Mouse (Mus musculus) brown adipose tissue, adult 24 weeks (tissue): ENCODE results near the gene 3110009E18Rik. TPM values are rescaled to one million over a fixed set of nuclear protein-coding genes. Genes with fewer than 3 reads are reported as not detected.

Source experiments
- H3K27ac ChIP-seq: fragments of 200-500 bp; replicated peaks from 2 replicates; pipeline ENCODE4 v1.5.1; 2012; ENCODE audit warnings: low read depth, mild to moderate bottlenecking, low read length
- H3K4me1 ChIP-seq: fragments of 200-500 bp; 2 replicates; pipeline ENCODE4 v1.6.1; 2012; ENCODE audit warnings: low read length, mixed read lengths; ENCODE audit not compliant: control insufficient read depth, insufficient read depth, insufficient read length
- H3K4me3 ChIP-seq: fragments of 200-500 bp; 2 replicates; pipeline ENCODE4 v1.5.1; 2012; ENCODE audit warnings: low read depth, mild to moderate bottlenecking, low read length, moderate library complexity; ENCODE audit not compliant: insufficient read depth
- polyA plus RNA-seq: library from polyadenylated mRNA; stranded (reverse); fragments of >200 nt; gene quantifications from 2 replicates; pipeline ENCODE4 v1.2.4, GENCODE M21; 2012; ENCODE audit not compliant: missing spikeins, insufficient read depth, insufficient read length

Gene 3110009E18Rik
- polyA plus RNA-seq, 1 experiment: 3.3 TPM

DNA sequence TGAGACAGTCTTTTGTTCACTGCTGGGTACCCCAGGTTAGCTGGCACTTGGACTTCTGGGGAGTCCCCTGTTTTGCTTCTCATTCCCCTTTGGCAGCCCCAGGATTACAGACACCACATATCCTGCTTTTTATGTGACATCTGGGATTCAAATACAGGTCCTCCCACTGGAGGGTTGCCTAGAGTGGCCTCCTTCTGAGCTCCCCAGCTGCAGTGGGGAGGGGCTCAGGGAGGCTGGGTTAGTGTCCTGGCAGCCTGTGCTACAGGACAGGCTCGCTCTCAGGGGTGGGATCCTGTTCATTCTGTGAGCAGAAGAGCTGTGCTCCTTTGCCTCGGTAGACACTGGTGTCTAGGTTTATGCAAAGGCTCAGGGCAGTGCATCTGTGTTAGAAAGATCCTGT lies 100.3 kb downstream of the 3110009E18Rik start:
- Histone ChIP-seq H3K27ac (no peak overlapping the region), H3K4me3 (no peak overlapping the region), H3K4me1 (no peaks in the 10 kb centered on the region)

GRCm38 (mm10) chr1:120223613-120224012 lies 102.6 kb downstream of the 3110009E18Rik start:
- no peak overlapping the region for H3K4me3 ChIP-seq
- H3K27ac ChIP-seq: no peak overlapping the region

GRCm38 (mm10) chr1:120229723-120230471 lies 108.9 kb downstream of the 3110009E18Rik start:
- H3K27ac ChIP-seq: no peak overlapping the region
- H3K4me1 ChIP-seq: no peaks in the 10 kb centered on the region
- no peak overlapping the region for H3K4me3 ChIP-seq

More at GRCm38 (mm10) chr1:120223613-120224012, 102.6 kb downstream of the 3110009E18Rik start:
- H3K4me1 ChIP-seq: no peaks in the 10 kb centered on the region

GRCm38 (mm10) chr1:120231334-120231733 lies 110.3 kb downstream of the 3110009E18Rik start:
- Histone ChIP-seq H3K4me1 (no peaks in the 10 kb centered on the region), H3K4me3 (no peak overlapping the region), H3K27ac (no peak overlapping the region)

DNA sequence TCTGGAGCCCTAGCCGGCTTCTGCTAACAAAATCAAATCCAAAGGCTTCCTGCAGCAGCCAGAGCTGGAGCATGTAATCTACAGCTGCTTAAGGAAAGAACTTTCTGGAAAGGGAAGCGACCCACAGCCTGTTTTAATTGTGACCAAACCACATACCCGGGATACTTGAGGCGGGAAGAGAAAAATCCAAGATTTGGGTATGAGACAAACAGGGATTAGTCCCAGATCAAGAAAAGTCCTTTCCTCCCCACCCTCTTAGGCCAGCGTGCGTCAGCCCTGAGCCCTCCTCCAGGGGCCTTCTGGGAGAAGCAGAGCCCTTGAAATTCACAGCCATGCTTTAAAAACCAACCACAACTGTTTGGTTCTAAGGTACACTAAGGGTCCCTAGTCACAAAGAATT lies 111.2 kb downstream of the 3110009E18Rik start:
- H3K27ac ChIP-seq: no peak overlapping the region

GRCm38 (mm10) chr1:120235631-120236215 lies 114.7 kb downstream of the 3110009E18Rik start:
- H3K4me3 ChIP-seq: no peak overlapping the region
- no peaks in the 10 kb centered on the region for H3K4me1 ChIP-seq
- H3K27ac ChIP-seq: no peak overlapping the region

More for the DNA sequence above, 111.2 kb downstream of the 3110009E18Rik start:
- Histone ChIP-seq H3K4me1 (no peaks in the 10 kb centered on the region), H3K4me3 (no peak overlapping the region)

DNA sequence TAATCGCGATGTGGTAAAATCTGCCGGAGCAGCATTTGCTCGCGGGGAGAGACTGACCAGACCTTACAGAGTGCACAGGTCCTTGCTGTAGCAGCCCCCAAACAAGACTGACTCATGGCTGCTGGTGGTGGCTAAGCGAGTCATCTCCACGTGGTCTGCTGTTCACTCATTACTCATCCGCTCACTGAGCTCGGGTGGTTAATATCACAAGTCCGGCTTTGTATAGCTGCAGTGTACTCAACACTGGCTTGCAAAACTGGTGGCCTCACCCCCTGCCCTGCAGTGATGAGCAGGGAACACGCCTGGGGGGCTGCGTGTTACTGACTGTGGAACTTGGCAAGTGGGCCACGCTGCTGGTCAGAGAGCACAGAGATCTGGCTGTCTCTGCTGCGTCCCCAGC lies 115.4 kb downstream of the 3110009E18Rik start:
- Histone ChIP-seq H3K4me1 (no peaks in the 10 kb centered on the region), H3K4me3 (no peak overlapping the region), H3K27ac (no peak overlapping the region)

DNA sequence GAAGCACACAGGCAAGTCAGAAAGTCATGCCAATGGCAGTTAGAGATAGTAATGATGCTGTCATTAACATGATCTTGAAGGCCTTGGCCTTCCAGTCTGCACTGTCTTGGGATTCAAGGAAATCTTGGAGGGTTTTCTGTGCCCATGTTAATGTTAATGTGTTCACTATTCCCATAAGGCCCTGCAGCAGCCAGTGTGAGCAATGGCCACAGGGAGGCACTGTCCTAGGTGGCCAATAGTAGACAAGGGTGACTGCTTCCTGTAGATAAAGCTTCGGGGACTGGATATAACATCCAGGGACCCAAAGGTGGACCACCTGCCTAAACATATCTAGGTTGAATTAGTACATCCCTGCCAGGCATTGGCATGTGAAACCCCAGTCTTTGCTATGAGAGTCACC lies 116.1 kb downstream of the 3110009E18Rik start:
- H3K4me1 ChIP-seq: no peaks in the 10 kb centered on the region
- no peak overlapping the region for H3K4me3 ChIP-seq
- no peak overlapping the region for H3K27ac ChIP-seq

Other genes with a start within 250 kb of the 3110009E18Rik start
- gene Tmem177, start 208.0 kb upstream of the 3110009E18Rik start, polyA plus RNA-seq: 10.0 and 10.7 TPM in 2 replicates
- 2.8 TPM in 1 of 2 replicates, not detected in the other for gene Cfap221, start 124.0 kb upstream of the 3110009E18Rik start, polyA plus RNA-seq
- 8.3 and 15.5 TPM in 2 replicates for gene Sctr, start 114.3 kb upstream of the 3110009E18Rik start, polyA plus RNA-seq
- 53.3 and 66.7 TPM in 2 replicates for gene Tmem37, start 47.1 kb upstream of the 3110009E18Rik start, polyA plus RNA-seq
- gene Dbi, start 109 bp upstream of the 3110009E18Rik start, polyA plus RNA-seq: 8,737 and 9,357 TPM in 2 replicates
- 12.7 and 15.1 TPM in 2 replicates for gene Steap3, start 151.5 kb downstream of the 3110009E18Rik start, polyA plus RNA-seq
- not detected in 2 replicates for gene C1ql2, start 219.4 kb downstream of the 3110009E18Rik start, polyA plus RNA-seq